Mouse (Mus musculus) heart, adult 2 months (tissue): ENCODE measurements around the gene Uckl1.

Source experiments
- CTCF ChIP-seq: fragments of 200-600 bp; IDR thresholded peaks from 2 replicates; pipeline ENCODE4 v1.8.1; 2022; ENCODE audit warnings: antibody characterized with exemption, mild to moderate bottlenecking, moderate library complexity
- EP300 ChIP-seq: fragments of 200-500 bp; IDR thresholded peaks from 2 replicates; pipeline ENCODE4 v1.6.1; 2011; ENCODE audit warnings: low read depth, low read length, control low read depth; ENCODE audit not compliant: insufficient read depth
- POLR2A ChIP-seq: fragments of 200-500 bp; IDR thresholded peaks from 2 replicates; pipeline ENCODE4 v1.6.1; 2011; ENCODE audit warnings: mild to moderate bottlenecking, low read depth, low read length, control low read depth; ENCODE audit not compliant: insufficient read depth

- TF ChIP-seq POLR2A (no peak), CTCF (no peak), EP300 (no peak)
Observed at GRCm38 (mm10) chr2:181521491-181521890, 63.2 kb downstream of the Uckl1 start.
